Mouse (Mus musculus): Measurements from ENCODE around the gene Cabp2. TPM values are rescaled to one million over a fixed set of nuclear protein-coding genes. Genes with fewer than 3 reads are reported as not detected.
"Not testable (repeated sequence)": the region's sequence is repeated elsewhere in the genome, so short reads cannot be mapped to it uniquely, and the experiment has no call there.

The Cabp2 gene
- total RNA-seq, 4 experiments from 2014 or later, result not detected

DNA sequence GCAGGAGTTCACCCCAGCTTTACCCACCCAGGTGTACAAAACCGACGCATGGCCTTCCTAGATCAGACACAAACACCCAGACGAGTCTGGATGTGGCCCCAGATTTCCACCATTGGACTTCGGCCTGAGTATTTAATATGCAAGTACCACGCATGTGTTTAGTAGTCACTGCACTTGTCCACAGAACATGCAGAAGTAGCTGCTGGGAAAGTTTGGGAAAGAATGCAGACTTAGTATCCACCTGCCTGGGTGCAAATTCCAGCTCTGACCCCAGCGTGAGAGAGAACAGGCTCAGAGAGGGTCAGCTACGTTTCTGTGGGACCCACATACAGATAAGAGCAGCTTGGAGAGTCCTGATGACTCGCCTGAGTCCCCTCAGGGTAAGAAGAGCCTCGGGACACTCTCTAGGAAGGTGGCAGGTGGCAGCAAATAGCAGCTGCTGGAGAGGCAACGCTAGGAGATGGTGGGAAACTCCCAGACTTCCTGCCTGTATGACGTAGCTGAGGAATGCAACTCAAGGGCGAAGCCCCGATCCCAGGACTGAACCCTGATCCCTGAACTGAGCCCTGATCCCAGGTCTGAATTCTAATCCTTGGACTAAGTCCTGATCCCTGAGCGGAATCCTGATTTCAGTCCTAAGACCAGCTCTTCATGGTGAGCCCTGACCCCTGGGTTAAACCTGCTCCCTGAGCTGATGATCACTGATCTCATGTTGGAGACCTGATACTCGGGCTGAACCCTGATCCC, 25.3 kb upstream of the Cabp2 start:
- no peak for DNase-seq (ENCODE audit: low spot score in 2 of 2)

DNA sequence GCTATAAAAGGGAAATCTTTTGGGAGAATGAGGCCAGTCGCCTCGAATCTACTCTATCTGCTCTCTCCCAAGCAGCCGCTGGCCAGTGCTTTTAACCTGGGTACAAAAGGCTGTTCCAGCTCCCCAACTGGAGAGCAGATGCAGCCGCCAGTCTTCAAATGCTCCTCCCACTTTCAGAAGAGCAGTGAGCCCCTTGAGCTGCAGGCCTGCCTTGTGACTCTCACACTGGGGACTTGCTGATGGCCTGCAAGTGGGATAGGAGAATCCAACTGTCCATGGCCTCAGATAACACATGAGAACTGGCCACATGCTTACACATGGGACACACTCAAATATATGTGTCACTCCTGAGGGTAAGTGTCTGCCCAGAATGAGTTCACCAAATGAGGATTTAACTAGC, 24.7 kb upstream of the Cabp2 start:
- DNase-seq (ENCODE audit: low spot score in 2 of 2), result no peak

DNA sequence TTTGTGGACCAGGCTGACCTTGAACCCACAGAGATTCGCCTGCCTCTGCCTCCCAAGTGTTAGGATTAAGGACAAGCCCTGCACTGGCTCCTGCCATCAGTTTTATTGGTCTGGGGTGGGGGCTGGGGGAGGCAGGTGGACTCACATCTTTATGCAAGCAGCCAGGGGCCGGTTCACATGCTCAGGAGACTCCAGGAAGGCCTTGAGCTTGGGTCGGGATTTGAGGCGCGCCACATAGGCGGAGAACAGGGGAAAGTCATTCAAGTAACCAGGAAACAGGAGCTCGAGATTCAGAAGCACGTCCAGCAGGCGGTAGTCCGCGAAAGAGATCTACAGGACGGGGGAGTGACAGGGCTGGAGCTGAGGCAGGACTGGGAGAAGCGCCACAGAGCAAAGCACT, 24.0 kb upstream of the Cabp2 start:
- DNase-seq (ENCODE audit: low spot score in 2 of 2), result no peak

DNA sequence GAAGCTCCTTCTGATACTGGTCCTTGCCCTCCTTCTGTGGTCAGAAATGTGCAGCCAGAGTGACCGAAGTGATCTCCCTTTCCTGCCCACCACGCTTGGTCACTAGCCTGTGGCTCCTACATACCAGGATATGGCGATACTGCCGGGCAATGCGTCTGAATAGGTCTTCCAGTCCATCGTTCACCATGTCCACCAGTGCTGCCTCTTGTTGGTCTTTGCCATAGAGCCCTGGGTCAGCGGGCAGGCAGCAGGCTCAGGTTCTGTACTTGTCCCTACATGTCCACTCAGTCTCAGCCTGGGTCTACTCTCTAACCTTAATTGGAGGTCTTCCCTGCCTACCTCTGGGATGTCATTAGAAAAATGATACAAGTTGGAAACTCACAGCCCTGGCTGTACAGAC, 23.4 kb upstream of the Cabp2 start:
- no peak for DNase-seq (ENCODE audit: low spot score in 2 of 2)

DNA sequence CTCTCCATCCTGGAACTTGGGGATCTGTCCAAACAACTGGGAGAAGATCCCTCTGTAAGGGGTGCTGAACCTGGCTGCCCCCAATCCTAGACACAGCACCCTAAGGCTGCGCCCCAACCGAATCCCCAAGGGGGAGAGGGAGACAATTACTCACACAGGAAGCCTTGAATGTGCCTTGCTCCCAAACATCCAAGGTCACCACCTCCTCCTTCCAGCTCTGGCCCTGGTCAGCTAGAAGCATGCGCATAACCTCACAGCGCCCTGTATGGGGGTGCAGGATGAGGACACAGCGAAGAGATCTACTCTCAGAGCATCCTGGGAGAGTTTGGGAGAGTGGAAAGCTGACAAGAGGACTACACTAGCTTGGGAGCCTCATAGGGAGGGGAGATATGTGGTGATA, 22.8 kb upstream of the Cabp2 start:
- no peak for DNase-seq (ENCODE audit: low spot score in 2 of 2)

DNA sequence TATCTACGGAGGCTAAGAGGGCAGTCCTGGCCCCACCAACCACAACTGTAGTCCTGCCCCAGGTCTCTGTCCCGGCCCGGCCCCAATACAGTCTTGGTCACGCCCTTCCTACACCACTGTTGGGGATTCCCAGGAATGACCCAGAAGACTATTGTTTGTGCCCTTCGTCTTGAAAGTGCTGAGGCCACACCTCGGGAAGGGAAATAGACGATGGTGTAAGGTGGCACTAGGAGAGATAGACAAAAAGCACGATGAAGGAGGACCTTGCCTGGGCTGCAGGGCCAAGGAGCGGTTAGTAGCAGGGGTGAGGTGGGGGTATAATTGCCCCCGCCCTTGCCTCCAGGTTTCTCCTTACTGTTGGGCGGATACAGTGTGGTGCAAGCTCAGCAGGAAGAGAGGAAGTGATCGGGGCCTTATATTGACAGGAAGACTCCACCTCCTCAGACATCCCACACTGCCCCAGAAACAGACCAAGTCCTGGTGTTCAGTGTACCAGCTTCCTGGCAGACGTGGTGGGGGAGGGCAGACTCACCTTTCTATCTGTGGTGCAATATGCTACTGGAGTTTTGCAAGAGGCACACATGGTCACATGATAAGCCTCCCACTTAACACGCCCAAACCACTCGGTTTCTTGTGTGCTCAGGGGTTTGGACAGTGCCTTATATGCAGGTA, 22.2 kb upstream of the Cabp2 start, which contains the start of gene Gstp3:
Gene Gstp3, minus strand, starts transcription at position 501 of the 672 bp plus-strand sequence.
- DNase-seq (ENCODE audit: low spot score in 2 of 2), result no peak

DNA sequence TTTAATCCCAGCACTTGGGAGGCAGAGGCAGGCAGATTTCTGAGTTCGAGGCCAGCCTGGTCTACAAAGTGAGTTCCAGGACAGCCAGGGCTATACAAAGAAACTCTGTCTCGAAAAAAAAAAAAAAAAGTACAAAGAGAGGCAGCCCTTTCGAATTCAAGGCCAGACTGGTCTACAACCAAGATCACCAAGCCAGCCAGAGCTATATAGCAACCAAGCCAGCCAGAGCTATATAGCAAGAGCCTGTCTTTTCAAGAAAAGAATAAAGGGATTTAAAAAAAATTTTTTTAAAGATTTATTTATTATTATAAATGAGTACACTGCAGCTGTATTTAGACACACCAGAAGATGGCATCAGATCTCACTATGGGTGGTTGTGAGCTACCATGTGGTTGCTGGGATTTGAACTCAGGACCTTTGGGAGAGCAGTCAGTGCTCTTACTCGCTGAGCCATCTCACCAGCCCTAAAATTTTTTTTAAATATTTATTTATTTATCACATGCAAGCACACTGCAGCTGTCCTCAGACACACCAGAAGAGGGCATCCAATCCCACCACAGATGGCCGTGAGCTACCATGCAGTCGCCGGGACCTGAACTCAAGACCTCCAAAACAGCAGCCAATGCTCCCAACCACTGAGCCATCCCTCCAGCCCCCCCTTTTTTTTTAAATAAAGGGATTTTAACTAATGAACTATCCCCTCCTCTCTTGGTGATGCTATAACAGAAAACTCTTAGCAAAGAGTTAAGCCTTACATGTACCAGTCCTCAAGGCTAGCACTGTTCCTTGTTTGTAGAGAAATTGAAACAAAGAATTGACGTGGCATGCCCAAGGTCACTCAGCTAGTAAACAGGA, 21.1 kb upstream of the Cabp2 start:
- not testable (repeated sequence) for DNase-seq (ENCODE audit: low spot score in 2 of 2)

DNA sequence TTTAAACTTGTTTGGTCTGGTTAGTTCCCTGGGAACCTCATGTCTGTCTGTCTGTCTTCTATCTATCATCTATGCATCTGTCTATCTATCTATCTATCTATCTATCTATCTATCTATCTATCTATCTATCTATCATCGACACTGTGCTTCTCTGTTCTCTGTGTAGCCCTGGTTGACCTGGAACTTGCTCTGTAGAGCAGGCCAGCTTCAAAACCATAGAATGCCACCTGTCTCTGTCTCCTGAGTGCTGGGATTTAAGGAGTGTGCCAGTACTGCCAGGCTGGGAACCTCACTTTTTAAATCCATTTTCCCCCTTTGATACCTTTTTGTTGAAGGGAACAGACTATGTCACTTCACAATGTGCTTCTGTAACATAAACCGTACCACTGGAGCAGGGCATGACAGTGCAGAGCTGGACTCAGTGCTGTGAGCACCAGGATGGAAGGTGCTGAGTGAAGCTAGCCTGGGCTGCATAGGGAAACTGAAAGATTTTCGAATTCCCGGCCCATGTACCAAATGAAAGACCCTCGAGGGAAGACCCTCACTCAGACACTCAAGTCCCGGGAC, 20.4 kb upstream of the Cabp2 start:
- no peak for DNase-seq (ENCODE audit: low spot score in 2 of 2)

DNA sequence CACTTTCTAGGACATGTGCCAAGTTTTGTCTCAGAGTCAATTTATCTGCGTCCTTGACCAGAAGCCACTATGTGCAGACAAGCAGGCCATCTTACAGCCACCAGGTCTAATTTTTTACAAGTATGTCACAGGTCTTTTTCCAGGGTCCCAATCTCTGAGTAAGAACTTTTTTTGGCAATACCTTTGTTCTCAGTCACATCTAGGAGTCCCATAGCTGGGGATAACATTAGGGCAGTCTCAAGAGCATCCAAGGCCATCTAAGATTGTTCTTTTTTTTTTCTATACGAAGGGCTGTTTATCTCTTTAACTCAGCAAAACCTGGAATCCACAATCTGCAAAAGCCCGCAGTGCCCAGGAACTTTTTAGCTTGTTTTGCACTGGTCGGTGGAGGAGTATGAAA, 18.0 kb upstream of the Cabp2 start:
- DNase-seq (ENCODE audit: low spot score in 2 of 2), result not testable (repeated sequence)

DNA sequence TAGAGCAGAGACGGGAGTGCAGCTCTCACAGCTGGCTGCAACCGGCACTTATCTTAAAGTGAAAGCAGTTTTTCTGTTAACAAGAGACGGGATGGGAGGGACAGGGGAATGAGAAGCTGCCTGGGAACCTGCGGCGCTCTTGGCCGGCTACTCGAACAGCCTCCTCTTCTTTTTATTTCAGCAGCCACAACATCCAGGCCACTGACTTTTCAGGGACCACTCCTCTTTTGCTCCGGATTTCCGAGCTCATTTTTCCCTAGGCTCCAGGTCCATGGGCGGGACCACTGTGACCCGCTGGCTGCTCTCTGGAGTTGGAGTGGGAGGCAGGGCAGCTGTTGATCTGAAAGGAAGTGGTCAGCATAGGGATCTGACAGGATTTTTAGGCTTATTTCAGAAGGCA, 16.9 kb upstream of the Cabp2 start:
- DNase-seq (ENCODE audit: low spot score in 2 of 2), result not testable (repeated sequence)

DNA sequence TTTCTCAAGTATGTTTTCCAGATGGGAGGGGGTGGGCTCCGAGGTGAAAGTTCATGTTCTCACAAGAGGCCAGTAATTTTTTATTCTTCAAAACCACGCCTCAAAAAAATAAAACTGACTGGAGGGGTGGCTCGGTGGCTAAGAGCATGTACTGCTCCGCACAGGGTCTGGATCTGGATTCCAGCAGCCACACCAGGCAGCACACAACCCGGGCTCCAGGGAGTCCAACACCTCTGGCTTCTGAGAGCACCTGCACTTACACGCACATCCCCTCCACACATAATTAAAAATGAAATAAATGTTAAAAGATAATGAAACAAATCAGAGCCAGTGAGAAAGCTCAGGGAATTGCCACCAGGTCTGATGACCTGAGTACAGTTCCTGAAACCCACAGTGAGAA, 15.1 kb upstream of the Cabp2 start:
- no peak for DNase-seq (ENCODE audit: low spot score in 2 of 2)

DNA sequence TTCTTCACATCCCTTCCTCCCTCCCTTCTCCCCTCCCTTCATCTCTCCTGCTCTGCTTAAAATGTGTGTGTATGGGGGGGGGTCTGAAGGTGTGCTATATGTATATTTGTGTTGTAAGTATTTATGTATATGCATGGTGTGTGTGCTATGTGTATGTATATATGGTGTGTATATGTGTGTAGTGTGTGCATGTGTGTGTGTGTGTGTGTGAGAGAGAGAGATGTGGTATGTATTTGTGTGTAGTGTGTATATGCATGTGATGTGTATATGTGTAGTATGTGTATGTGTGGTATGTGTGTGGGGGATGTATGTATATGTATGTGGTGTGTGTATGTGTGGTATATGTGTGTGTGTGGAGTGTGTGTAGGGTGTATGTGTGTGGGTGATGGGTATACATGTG, 14.5 kb upstream of the Cabp2 start:
- DNase-seq (ENCODE audit: low spot score in 2 of 2), result no peak

DNA sequence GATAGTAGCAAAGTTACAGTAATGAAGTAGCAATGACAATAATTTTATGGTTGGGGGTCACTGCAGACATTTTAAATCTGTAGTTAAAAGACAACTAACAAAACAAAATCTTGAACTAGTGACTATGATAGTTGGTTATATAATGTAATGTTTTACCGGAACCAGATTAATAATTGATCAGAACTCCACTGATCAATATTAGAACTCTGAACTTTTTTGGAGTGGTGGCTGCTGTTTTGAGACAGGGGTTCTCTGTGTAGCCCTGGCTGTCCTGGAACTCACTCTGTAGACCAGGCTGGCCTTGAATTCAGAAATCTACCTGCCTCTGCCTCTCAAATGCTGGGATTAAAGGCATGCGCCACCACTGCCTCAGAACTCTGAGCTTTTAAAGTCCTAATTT, 13.1 kb upstream of the Cabp2 start:
- not testable (repeated sequence) for DNase-seq (ENCODE audit: low spot score in 2 of 2)

DNA sequence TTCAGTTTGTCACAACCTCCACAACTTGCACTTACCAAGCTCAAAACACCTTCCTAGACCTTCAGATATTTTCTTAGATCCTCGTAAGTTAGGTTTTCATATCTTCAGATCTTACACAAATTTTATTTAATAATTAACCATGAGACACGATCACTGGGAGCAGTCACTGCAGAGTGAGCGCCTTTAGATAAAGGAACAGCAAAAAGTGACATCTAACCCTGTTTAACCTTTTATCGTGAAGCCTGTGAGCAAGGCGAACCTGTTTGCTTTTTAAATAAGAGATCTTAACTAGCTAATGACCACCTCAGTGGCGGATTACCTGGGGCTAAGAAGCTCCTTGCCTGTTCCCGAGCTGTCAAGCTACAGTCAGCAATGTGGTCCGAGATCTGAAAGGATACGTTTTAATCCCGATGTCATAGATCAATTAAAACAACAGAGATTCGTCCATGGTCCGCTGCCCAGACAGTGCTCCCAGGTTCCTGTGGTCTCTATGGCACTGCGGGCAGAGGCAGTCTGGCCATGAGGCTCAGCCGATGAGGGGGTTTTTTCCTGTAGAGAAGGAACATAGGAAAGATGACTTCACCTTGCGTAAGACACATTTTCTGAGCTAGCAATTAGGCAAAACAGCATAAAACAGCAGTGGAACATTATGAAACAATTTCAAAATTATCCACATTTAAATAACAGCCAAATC, 12.5 kb upstream of the Cabp2 start:
- DNase-seq (ENCODE audit: low spot score in 2 of 2), result no peak

DNA sequence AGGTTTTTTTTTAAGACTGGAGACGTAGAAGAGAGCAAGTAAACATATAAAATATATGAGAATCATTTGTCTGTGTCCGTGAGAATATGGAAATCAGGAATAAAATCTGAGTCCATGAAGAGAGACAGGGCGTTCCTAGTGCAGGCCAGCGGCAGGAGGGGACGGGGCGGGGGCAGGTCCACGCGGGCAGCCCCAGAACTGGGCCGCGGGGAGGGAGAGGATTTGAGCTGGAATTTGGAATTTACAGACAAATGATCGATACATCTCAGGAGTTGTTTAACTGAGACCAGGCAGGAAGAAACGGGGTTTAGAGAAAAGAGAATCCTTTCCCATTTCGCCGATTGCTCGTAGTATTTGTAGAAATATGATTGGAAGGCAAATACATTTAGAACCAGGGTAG, 11.1 kb upstream of the Cabp2 start:
- DNase-seq (ENCODE audit: low spot score in 2 of 2), result no peak

DNA sequence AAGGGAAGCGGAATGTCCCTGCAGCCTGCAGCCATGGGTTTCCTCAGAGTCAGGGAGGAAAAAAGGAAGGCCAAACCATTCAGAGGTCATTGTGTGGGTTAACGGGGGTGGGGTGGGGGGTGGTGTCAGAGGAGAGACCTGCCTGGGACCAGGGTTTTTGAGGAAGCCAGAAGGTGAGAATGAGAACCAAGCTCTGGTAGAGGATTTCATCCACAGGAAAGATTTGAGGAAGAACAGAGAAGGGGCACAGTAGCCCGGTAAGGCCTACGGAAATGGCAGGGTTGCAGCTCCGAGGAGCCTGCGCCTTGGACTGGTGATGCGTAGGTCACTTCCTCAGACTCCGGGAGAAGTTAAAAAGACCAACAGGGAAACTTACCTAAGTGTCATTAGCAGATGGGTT, 10.6 kb upstream of the Cabp2 start:
- no peak for DNase-seq (ENCODE audit: low spot score in 2 of 2)

DNA sequence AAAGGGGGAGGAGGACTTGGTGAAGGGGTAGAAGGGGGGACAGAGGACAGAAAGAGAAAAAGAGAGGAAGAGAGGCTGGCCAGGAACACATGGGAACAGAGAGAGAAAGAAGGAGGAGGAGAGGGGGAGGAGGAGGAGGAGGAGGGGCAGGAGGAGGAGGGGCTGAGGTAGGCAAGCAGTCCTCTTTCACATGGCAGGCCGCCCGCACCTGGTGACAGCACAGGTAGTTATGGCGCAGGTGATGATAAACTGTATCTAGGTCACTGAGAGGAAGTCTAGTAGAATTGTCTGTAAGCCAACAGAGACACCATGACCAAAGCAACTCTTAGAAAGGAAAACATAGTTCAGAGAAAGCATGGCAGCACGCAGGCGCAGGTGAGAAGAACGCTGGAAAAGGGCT, 10.0 kb upstream of the Cabp2 start:
- DNase-seq (ENCODE audit: low spot score in 2 of 2), result no peak

DNA sequence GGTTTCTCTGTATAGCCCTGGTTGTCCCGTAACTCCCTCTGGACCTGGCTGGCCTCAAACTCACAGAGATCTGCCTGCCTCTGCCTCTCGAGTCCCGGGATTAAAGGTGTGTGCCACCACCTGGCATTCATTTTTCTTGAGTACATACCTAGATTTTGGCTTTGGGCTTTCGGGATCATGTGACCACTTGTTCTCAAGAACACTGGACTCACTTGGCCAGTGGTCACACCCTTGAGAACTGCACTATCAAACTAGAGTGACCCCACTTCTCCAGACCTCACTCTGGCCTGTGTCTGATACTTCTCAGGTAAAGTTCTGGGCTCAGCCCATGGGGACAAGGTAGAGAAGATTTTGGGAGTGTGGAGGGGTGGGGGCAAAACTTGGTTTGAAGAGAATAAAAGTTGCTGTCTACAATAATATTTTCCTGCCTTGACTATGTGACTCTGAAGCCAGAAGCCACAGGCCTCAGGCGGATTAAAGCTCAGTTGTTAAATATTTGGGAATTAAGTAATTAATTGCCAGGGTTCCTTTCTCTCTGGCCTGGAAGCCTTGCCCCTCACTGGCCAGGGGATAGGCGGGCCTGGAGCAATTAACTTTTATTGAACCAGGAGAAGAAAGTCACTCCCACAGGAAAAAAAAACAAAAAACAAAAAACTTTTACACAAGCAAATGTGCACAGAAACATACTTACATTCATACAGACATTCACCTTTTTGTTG, 8.5 kb upstream of the Cabp2 start:
- no peak for DNase-seq (ENCODE audit: low spot score in 2 of 2)

DNA sequence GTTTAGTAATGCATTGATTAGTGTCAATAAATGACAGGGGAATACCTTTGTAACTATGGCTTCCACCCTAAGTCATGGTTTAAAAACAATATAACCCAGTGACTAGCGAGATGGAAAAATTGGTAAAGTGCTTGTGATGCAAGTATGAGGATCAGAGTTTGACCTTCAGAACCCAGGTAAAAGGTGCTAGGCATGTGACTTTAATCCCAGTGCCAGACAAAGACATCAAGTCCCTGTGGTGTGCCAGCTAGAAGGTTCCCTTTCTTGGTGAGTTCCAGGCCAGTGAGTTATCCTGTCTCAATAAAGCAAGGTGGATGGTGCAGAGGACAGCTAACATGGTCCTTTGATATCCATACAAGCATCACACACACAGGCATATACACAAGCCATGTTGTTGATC, 5.8 kb upstream of the Cabp2 start:
- no peak for DNase-seq (ENCODE audit: low spot score in 2 of 2)

DNA sequence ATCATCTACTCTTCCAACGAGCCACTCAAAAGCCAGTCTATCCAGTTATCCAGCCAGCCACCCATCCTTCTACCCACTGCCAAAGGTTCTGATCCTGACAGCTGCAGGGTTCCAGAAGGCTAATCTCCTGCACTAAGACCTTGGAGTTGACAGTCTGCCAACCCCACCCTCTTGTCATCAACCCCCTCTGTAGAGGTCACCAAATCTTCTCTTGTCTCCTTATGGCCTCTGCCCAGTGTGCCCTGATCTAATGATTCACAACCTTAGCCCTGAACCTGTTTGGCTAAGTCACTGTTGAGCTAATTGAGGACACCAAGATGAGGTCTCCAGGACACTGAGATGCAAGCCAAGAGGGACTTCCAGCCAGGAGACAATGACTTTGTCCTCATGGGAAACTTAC, 1.8 kb upstream of the Cabp2 start:
- no peak for DNase-seq (ENCODE audit: low spot score in 2 of 2)
